Mouse (Mus musculus) liver, embryonic 16.5 days (tissue): Measurements from ENCODE around the gene Sfxn5. TPM values are rescaled to one million over a fixed set of nuclear protein-coding genes. Genes with fewer than 3 reads are reported as not detected.

ENCODE experiments used
- ATAC-seq: fragments of 200-750 bp; cut with Nextera tagmentation; 2 replicates; pipeline ENCODE4 v1.8.0; 2017; ENCODE audit warnings: low read depth, mild to moderate bottlenecking, moderate number of reproducible peaks, moderate library complexity
- H3K27ac ChIP-seq: fragments of 300-500 bp; sonication (generic); 2 replicates; pipeline ENCODE4 v1.5.1; 2014; ENCODE audit warnings: mild to moderate bottlenecking, low read length
- H3K27me3 ChIP-seq: fragments of 300-500 bp; sonication (generic); 2 replicates; pipeline ENCODE4 v1.6.1; 2014; ENCODE audit warnings: low read depth, low read length, mixed read lengths; ENCODE audit not compliant: control insufficient read depth, insufficient read depth
- H3K36me3 ChIP-seq: fragments of 300-500 bp; sonication (generic); 2 replicates; pipeline ENCODE4 v1.6.1; 2014; ENCODE audit warnings: mild to moderate bottlenecking; ENCODE audit not compliant: control insufficient read depth, insufficient read depth
- H3K4me1 ChIP-seq: fragments of 300-500 bp; sonication (generic); 2 replicates; pipeline ENCODE4 v1.6.1; 2014; ENCODE audit warnings: low read depth, low read length, mixed read lengths; ENCODE audit not compliant: control insufficient read depth
- H3K4me2 ChIP-seq: fragments of 300-500 bp; sonication (generic); 2 replicates; pipeline ENCODE4 v1.6.1; 2014; ENCODE audit warnings: low read depth, low read length, mixed read lengths
- H3K4me3 ChIP-seq: fragments of 300-500 bp; sonication (generic); 2 replicates; pipeline ENCODE4 v1.5.1; 2014; ENCODE audit warnings: low read depth, mild to moderate bottlenecking, low read length
- H3K9ac ChIP-seq: fragments of 300-500 bp; sonication (generic); 2 replicates; pipeline ENCODE4 v1.6.1; 2014; ENCODE audit warnings: low read depth, low read length
- H3K9me3 ChIP-seq: fragments of 300-500 bp; sonication (generic); replicated peaks from 2 replicates; pipeline ENCODE4 v1.6.1; 2016; ENCODE audit warnings: low read length; ENCODE audit not compliant: control insufficient read depth
- WGBS: fragments of 180-500 bp; shearing (Covaris S2); extraction: QIAGEN DNeasy Blood & Tissue Kit; methylation state at CpG from one replicate; pipeline ENCODE4 v1.1.7; 2014; ENCODE audit not compliant: insufficient replicate concordance; 5-methylcytosine and 5-hydroxymethylcytosine counted together
- microRNA-seq: library from miRNA; unstranded; fragments of <30 nt; microRNA quantifications from one replicate; pipeline ENCODE4, GENCODE M21; 2016
- polyA plus RNA-seq: library from polyadenylated mRNA; unstranded; fragments of >200 nt; fragmentation: Nextera tagmentation; extraction: Ambion mirVana; gene quantifications from 2 replicates; pipeline ENCODE4 v1.2.1, GENCODE M21; 2015

Gene Sfxn5
- polyA plus RNA-seq, 1 experiment from 2014 or later: 1.8 TPM

GRCm38 (mm10) chr6:85179569-85179968 lies 153.7 kb downstream of the Sfxn5 start:
- no peak overlapping the region for H3K9ac ChIP-seq
- peaks cover 7% of the 10 kb centered on the region for H3K27me3 ChIP-seq
- no peaks in the 10 kb centered on the region for H3K9me3 ChIP-seq
- no peak overlapping the region for H3K27ac ChIP-seq
- 56% methylated on average over 3 of the region's 3 CpGs for WGBS
- H3K4me3 ChIP-seq: no peak overlapping the region
- H3K36me3 ChIP-seq: no peaks in the 10 kb centered on the region
- H3K4me1 ChIP-seq: no peaks in the 10 kb centered on the region
- H3K4me2 ChIP-seq: no peak overlapping the region
- ATAC-seq: no peak

- Histone ChIP-seq H3K4me3 (no peak overlapping the region), H3K27me3 (no peaks in the 10 kb centered on the region; the same call in 1 of the 2 replicates), H3K4me1 (no peaks in the 10 kb centered on the region), H3K27ac (no peak overlapping the region), H3K4me2 (no peak overlapping the region), H3K9me3 (no peaks in the 10 kb centered on the region), H3K9ac (no peak overlapping the region), H3K36me3 (no peaks in the 10 kb centered on the region)
- no peak for ATAC-seq
- 54% methylated on average over 11 of the region's 11 CpGs for WGBS
Observed at GRCm38 (mm10) chr6:85165440-85165921, 167.7 kb downstream of the Sfxn5 start.

Small RNA genes lying within 50 kb of the gene (microRNA-seq; reads per million reads assigned to microRNA genes)
- gene Mir705: not detected

Other genes with a start within 250 kb of the Sfxn5 start
- 29.0 and 30.2 TPM in 2 replicates for gene Spr, start 195.7 kb downstream of the Sfxn5 start, polyA plus RNA-seq
- gene Emx1, start 146.0 kb downstream of the Sfxn5 start, polyA plus RNA-seq: not detected in 2 replicates
- gene Rab11fip5, start 41.2 kb upstream of the Sfxn5 start, polyA plus RNA-seq: 0.85 and 1.0 TPM in 2 replicates
- not detected in 2 replicates for gene Noto, start 90.5 kb upstream of the Sfxn5 start, polyA plus RNA-seq
- 18.1 and 18.9 TPM in 2 replicates for gene Smyd5, start 98.6 kb upstream of the Sfxn5 start, polyA plus RNA-seq
- gene Cct7, start 118.1 kb upstream of the Sfxn5 start, polyA plus RNA-seq: 224 and 249 TPM in 2 replicates
- gene Pradc1, start 118.5 kb upstream of the Sfxn5 start, polyA plus RNA-seq: 23.4 and 23.9 TPM in 2 replicates
- gene Fbxo41, start 169.6 kb upstream of the Sfxn5 start, polyA plus RNA-seq: not detected in 2 replicates
- not detected in 2 replicates for gene Egr4, start 180.2 kb upstream of the Sfxn5 start, polyA plus RNA-seq